Mouse (Mus musculus) ES-Bruce4 (cell line): ENCODE measurements at regions not wholly inside any gene's neighbourhood (a gene's known extent, or its start where the extent isn't known, plus 50 kb on each side); places are given as distances from the start of the nearest gene placed in this dataset.

Experiments used
- H3K27ac ChIP-seq: 2 replicates; pipeline ENCODE4 v1.5.1; 2012; ENCODE audit warnings: low read length, inconsistent platforms; ENCODE audit not compliant: insufficient read depth
- H3K27me3 ChIP-seq: 2 replicates; pipeline ENCODE4 v1.6.1; 2012; ENCODE audit warnings: mild to moderate bottlenecking, low read length, inconsistent platforms; ENCODE audit not compliant: control insufficient read depth, poor library complexity, insufficient read depth, severe bottlenecking
- H3K36me3 ChIP-seq: 2 replicates; pipeline ENCODE4 v1.6.1; 2012; ENCODE audit warnings: inconsistent platforms, mild to moderate bottlenecking, low read length, moderate library complexity; ENCODE audit not compliant: control insufficient read depth, poor library complexity, insufficient read depth, severe bottlenecking
- H3K4me1 ChIP-seq: one replicate; pipeline ENCODE4 v1.8.1; 2011; ENCODE audit warnings: low read length; ENCODE audit not compliant: control insufficient read depth, insufficient read depth
- H3K4me3 ChIP-seq: 2 replicates; pipeline ENCODE4 v1.5.1; 2011; ENCODE audit warnings: low read depth, mild to moderate bottlenecking, low read length
- H3K9ac ChIP-seq: 2 replicates; pipeline ENCODE4 v1.6.1; 2012; ENCODE audit warnings: low read depth, mild to moderate bottlenecking, inconsistent platforms; ENCODE audit not compliant: poor library complexity, severe bottlenecking
- H3K9me3 ChIP-seq: replicated peaks from 2 replicates; pipeline ENCODE4 v1.6.1; 2012; ENCODE audit warnings: mild to moderate bottlenecking, low read length, inconsistent platforms; ENCODE audit not compliant: control insufficient read depth, poor library complexity, insufficient read depth, severe bottlenecking
- CTCF ChIP-seq: IDR thresholded peaks from one replicate; pipeline ENCODE4 v1.8.1; 2011; ENCODE audit warnings: low read depth, low read length
- EP300 ChIP-seq: IDR thresholded peaks from 2 replicates; pipeline ENCODE4 v1.6.1; 2011; ENCODE audit warnings: low read depth, low read length; ENCODE audit not compliant: insufficient read depth
- POLR2A ChIP-seq: IDR thresholded peaks from one replicate; pipeline ENCODE4 v1.8.1; 2011; ENCODE audit warnings: low read length; ENCODE audit not compliant: insufficient read depth

GRCm38 (mm10) chr14:120721593-120722461 lies 189.2 kb upstream of the Ipo5 start:
- Histone ChIP-seq H3K27me3 (no peaks in the 10 kb centered on the region; the same call in 1 of the 2 replicates), H3K4me3 (no peak overlapping the region), H3K27ac (no peak overlapping the region), H3K4me1 (no peaks in the 10 kb centered on the region), H3K9ac (no peak overlapping the region), H3K36me3 (no peaks in the 10 kb centered on the region), H3K9me3 (no peaks in the 10 kb centered on the region; the same call in 1 of the 2 replicates)
- TF ChIP-seq EP300 (no peak), POLR2A (no peak), CTCF (no peak)

GRCm38 (mm10) chr14:120722546-120723112 lies 188.4 kb upstream of the Ipo5 start:
- Histone ChIP-seq H3K36me3 (no peaks in the 10 kb centered on the region), H3K4me1 (no peaks in the 10 kb centered on the region), H3K4me3 (no peak overlapping the region), H3K27me3 (no peaks in the 10 kb centered on the region; the same call in 1 of the 2 replicates), H3K9me3 (no peaks in the 10 kb centered on the region; the same call in 1 of the 2 replicates), H3K27ac (no peak overlapping the region), H3K9ac (no peak overlapping the region)
- no peak for TF ChIP-seq EP300
- TF ChIP-seq POLR2A, result no peak
- no peak for TF ChIP-seq CTCF

DNA sequence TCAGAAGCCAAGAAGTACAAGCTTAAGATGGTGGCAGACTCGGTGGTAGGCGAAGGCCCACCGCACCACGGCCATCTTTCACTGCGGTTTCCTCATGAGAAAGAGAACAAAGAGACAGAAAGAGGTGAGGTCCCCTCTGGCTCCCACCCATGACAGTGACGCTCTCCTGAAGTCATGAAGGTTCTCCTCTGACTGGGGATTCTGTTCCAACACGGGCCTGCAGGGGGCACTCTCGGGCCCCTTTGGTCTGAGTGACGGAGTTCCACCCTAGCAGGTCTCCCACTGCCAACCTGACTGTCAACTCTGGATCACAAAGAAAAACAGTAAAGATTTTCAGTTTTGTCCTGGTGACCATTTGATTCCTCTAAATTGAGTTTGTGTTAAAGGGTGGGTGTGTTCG lies 182.9 kb upstream of the Ipo5 start:
- Histone ChIP-seq H3K27me3 (no peaks in the 10 kb centered on the region; the same call in 1 of the 2 replicates), H3K4me1 (no peaks in the 10 kb centered on the region), H3K9ac (no peak overlapping the region), H3K27ac (no peak overlapping the region), H3K36me3 (no peaks in the 10 kb centered on the region), H3K4me3 (no peak overlapping the region), H3K9me3 (no peaks in the 10 kb centered on the region)
- TF ChIP-seq POLR2A, result no peak
- TF ChIP-seq CTCF, result peak; percentile 23
- TF ChIP-seq EP300, result no peak

- Histone ChIP-seq H3K9me3 (no peaks in the 10 kb centered on the region), H3K4me3 (no peak overlapping the region), H3K9ac (no peak overlapping the region), H3K27ac (no peak overlapping the region), H3K36me3 (no peaks in the 10 kb centered on the region), H3K4me1 (no peaks in the 10 kb centered on the region), H3K27me3 (no peaks in the 10 kb centered on the region)
- no peak for TF ChIP-seq POLR2A
- no peak for TF ChIP-seq EP300
- no peak for TF ChIP-seq CTCF
Observed at GRCm38 (mm10) chr14:120730226-120730625, 180.8 kb upstream of the Ipo5 start.

GRCm38 (mm10) chr14:120731679-120732281 lies 179.2 kb upstream of the Ipo5 start:
- H3K4me1 ChIP-seq, result no peaks in the 10 kb centered on the region
- no peaks in the 10 kb centered on the region for H3K36me3 ChIP-seq
- no peaks in the 10 kb centered on the region for H3K9me3 ChIP-seq
- no peak overlapping the region for H3K9ac ChIP-seq
- TF ChIP-seq POLR2A (no peak), EP300 (no peak), CTCF (no peak)
- no peaks in the 10 kb centered on the region for H3K27me3 ChIP-seq
- H3K4me3 ChIP-seq, result no peak overlapping the region
- H3K27ac ChIP-seq, result no peak overlapping the region
